Mouse (Mus musculus) heart, embryonic 13.5 days (tissue): ENCODE data around the gene Galnt18. TPM values are rescaled to one million over a fixed set of nuclear protein-coding genes. Genes with fewer than 3 reads are reported as not detected.

Experiments used
- ATAC-seq: fragments of 200-750 bp; cut with Nextera tagmentation; 2 replicates; pipeline ENCODE4 v1.8.0; 2017; ENCODE audit warnings: moderate TSS enrichment; ENCODE audit not compliant: insufficient number of reproducible peaks, low FRiP score, low TSS enrichment; ENCODE audit errors: extremely low read depth
- H3K27ac ChIP-seq: fragments of 300-500 bp; sonication (generic); replicated peaks from 2 replicates; pipeline ENCODE4 v1.5.1; 2015; ENCODE audit warnings: moderate library complexity, mild to moderate bottlenecking, inconsistent platforms
- H3K27me3 ChIP-seq: fragments of 300-500 bp; sonication (generic); replicated peaks from 2 replicates; pipeline ENCODE4 v1.6.1; 2015; ENCODE audit warnings: mild to moderate bottlenecking, inconsistent platforms
- H3K36me3 ChIP-seq: fragments of 300-500 bp; sonication (generic); 2 replicates; pipeline ENCODE4 v1.6.1; 2015; ENCODE audit warnings: mild to moderate bottlenecking, inconsistent platforms
- H3K4me1 ChIP-seq: fragments of 300-500 bp; sonication (generic); 2 replicates; pipeline ENCODE4 v1.6.1; 2015; ENCODE audit warnings: inconsistent platforms
- H3K4me2 ChIP-seq: fragments of 300-500 bp; sonication (generic); 2 replicates; pipeline ENCODE4 v1.6.1; 2015; ENCODE audit warnings: inconsistent platforms, mild to moderate bottlenecking, moderate library complexity
- H3K4me3 ChIP-seq: fragments of 300-500 bp; sonication (generic); 2 replicates; pipeline ENCODE4 v1.5.1; 2015; ENCODE audit warnings: moderate library complexity, mild to moderate bottlenecking, inconsistent platforms
- H3K9ac ChIP-seq: fragments of 300-500 bp; sonication (generic); 2 replicates; pipeline ENCODE4 v1.6.1; 2015; ENCODE audit warnings: inconsistent platforms, mild to moderate bottlenecking, moderate library complexity
- H3K9me3 ChIP-seq: fragments of 300-500 bp; sonication (generic); 2 replicates; pipeline ENCODE4 v1.6.1; 2016; ENCODE audit warnings: inconsistent platforms
- WGBS: fragments of 180-500 bp; shearing (Covaris S2); methylation state at CpG from one replicate; pipeline ENCODE4 v1.1.7; 2015; ENCODE audit warnings: mixed read lengths; 5-methylcytosine and 5-hydroxymethylcytosine counted together
- polyA plus RNA-seq: library from polyadenylated mRNA; unstranded; fragments of >200 nt; fragmentation: Nextera tagmentation; extraction: Ambion mirVana; gene quantifications from 2 replicates; pipeline ENCODE4 v1.2.1, GENCODE M21; 2015

Galnt18 gene
- polyA plus RNA-seq, 1 experiment from 2014 or later, result 12.1 TPM

DNA sequence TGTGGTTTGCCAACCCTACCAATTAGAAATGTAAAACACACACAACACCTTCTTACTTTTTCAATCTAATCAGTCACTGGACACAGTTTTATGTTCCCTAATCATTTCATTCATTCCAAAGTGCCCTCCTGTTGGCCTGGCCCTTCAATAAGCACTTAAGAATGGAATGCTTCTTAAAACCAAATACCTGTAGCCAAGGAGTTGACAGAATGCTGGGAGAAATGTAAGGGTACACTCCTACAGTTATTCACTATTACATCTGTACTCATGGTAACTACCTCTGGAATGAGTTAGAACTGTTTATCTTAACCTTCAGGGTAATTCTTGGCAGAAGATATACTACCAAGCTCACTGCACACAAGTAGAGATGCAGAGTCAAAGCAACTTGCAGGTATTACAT lies 15.3 kb upstream of the Galnt18 start:
- ATAC-seq, result no peak
- H3K9me3 ChIP-seq, result no peaks in the 10 kb centered on the region

GRCm38 (mm10) chr7:111792154-111792553 lies 12.4 kb upstream of the Galnt18 start:
- no peak for ATAC-seq
- H3K27me3 ChIP-seq, result peaks cover 18% of the 10 kb centered on the region; the same call in 1 of the 2 replicates
- no peaks in the 10 kb centered on the region for H3K9me3 ChIP-seq
- H3K4me3 ChIP-seq, result no peak overlapping the region
- H3K27ac ChIP-seq, result no peak overlapping the region
- no peaks in the 10 kb centered on the region for H3K36me3 ChIP-seq
- 74% methylated on average over 3 of the region's 3 CpGs for WGBS
- H3K4me1 ChIP-seq, result peaks cover 6% of the 10 kb centered on the region
- no peak overlapping the region for H3K4me2 ChIP-seq
- H3K9ac ChIP-seq, result no peak overlapping the region

More for the DNA sequence above, 15.3 kb upstream of the Galnt18 start:
- peaks cover 24% of the 10 kb centered on the region for H3K4me1 ChIP-seq
- no peak overlapping the region for H3K4me3 ChIP-seq
- H3K4me2 ChIP-seq, result no peak overlapping the region
- H3K9ac ChIP-seq, result no peak overlapping the region
- H3K27ac ChIP-seq, result no peak overlapping the region
- H3K36me3 ChIP-seq, result no peaks in the 10 kb centered on the region
- H3K27me3 ChIP-seq, result peaks cover 22% of the 10 kb centered on the region

GRCm38 (mm10) chr7:111791347-111791746 lies 11.6 kb upstream of the Galnt18 start:
- peaks cover 11% of the 10 kb centered on the region; the same call in 1 of the 2 replicates for H3K27me3 ChIP-seq
- no peaks in the 10 kb centered on the region for H3K36me3 ChIP-seq
- 0 out of 2 replicates have a peak, but pooled peaks cover 3% of the 10 kb centered on the region for H3K4me1 ChIP-seq
- no peak overlapping the region for H3K27ac ChIP-seq
- 64% methylated on average over 6 of the region's 6 CpGs for WGBS
- no peak overlapping the region for H3K9ac ChIP-seq
- H3K9me3 ChIP-seq, result no peaks in the 10 kb centered on the region
- no peak for ATAC-seq
- no peak overlapping the region for H3K4me2 ChIP-seq
- no peak overlapping the region for H3K4me3 ChIP-seq

DNA sequence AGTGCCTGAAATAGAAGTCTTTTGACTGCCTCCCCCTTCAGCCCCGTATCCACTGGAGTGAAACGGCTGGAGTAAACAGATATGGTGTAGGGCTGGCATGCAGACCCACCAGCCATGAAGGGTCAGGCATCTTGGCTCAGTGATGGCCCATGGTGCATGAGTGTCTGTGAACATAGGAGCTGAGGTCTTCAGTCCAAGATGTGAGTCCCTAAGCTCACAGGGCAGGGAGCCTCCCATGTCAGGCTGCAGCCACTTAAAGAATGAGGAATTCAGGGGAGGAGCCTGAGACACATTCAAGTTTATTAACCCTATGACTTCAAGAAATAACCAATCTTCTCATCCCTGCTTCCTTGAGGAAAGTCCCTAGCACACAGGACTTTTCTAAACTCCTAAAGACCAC lies 8.1 kb upstream of the Galnt18 start:
- ATAC-seq, result no peak
- no peaks in the 10 kb centered on the region for H3K36me3 ChIP-seq
- no peak overlapping the region for H3K27ac ChIP-seq
- H3K9me3 ChIP-seq, result no peaks in the 10 kb centered on the region
- no peak overlapping the region for H3K9ac ChIP-seq
- 0 out of 2 replicates have a peak, but pooled peaks cover 3% of the 10 kb centered on the region for H3K4me1 ChIP-seq
- 0 out of 2 replicates have a peak, but pooled peaks cover 6% of the 10 kb centered on the region for H3K27me3 ChIP-seq
- H3K4me2 ChIP-seq, result no peak overlapping the region
- no peak overlapping the region for H3K4me3 ChIP-seq
- WGBS, result 31% methylated on average over 2 of the region's 2 CpGs

DNA sequence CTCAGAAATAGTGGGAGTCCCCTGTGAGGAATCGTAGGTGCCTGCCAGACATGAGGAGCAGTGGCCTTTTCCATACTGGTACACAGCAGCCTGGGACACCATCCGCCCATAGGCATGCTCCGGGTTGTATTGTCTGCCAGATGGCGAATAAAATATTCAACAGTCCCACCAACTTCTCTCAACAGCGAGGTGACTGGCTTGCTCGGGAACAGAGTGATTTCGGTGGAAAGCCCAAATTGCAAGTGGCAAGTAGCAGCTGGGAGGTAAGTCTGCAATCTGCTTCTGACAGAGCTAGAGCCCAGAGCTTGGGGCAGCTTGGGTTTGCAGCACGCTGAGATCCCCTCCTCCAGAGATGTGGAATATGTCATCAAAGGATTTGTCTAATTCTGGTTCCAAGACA lies 5.7 kb upstream of the Galnt18 start:
- H3K27ac ChIP-seq, result no peak overlapping the region
- WGBS, result 80% methylated on average over 8 of the region's 8 CpGs
- H3K9me3 ChIP-seq, result no peaks in the 10 kb centered on the region
- no peak overlapping the region for H3K4me3 ChIP-seq
- H3K9ac ChIP-seq, result no peak overlapping the region
- no peak for ATAC-seq
- H3K4me2 ChIP-seq, result no peak overlapping the region
- H3K36me3 ChIP-seq, result no peaks in the 10 kb centered on the region
- H3K4me1 ChIP-seq, result 0 out of 2 replicates have a peak, but pooled peaks cover 3% of the 10 kb centered on the region
- peaks cover 15% of the 10 kb centered on the region for H3K27me3 ChIP-seq

- Histone ChIP-seq H3K27me3 (peaks cover 34% of the 10 kb centered on the region), H3K36me3 (no peaks in the 10 kb centered on the region), H3K9ac (no peak overlapping the region), H3K9me3 (no peaks in the 10 kb centered on the region), H3K4me2 (no peak overlapping the region), H3K4me1 (peaks cover 24% of the 10 kb centered on the region), H3K4me3 (no peak overlapping the region), H3K27ac (no peak overlapping the region)
- 46% methylated on average over 5 of the region's 5 CpGs for WGBS
- no peak for ATAC-seq
Measured at GRCm38 (mm10) chr7:111782126-111782525, 2.3 kb upstream of the Galnt18 start.

- Histone ChIP-seq H3K4me3 (no peak overlapping the region), H3K27me3 (peaks cover 42% of the 10 kb centered on the region), H3K4me2 (no peak overlapping the region), H3K9ac (no peak overlapping the region), H3K36me3 (no peaks in the 10 kb centered on the region), H3K9me3 (no peaks in the 10 kb centered on the region), H3K4me1 (peaks cover 27% of the 10 kb centered on the region), H3K27ac (no peak overlapping the region)
- no peak for ATAC-seq
- 73% methylated on average over 6 of the region's 6 CpGs for WGBS
Measured at GRCm38 (mm10) chr7:111781316-111781715, 1.5 kb upstream of the Galnt18 start.

DNA sequence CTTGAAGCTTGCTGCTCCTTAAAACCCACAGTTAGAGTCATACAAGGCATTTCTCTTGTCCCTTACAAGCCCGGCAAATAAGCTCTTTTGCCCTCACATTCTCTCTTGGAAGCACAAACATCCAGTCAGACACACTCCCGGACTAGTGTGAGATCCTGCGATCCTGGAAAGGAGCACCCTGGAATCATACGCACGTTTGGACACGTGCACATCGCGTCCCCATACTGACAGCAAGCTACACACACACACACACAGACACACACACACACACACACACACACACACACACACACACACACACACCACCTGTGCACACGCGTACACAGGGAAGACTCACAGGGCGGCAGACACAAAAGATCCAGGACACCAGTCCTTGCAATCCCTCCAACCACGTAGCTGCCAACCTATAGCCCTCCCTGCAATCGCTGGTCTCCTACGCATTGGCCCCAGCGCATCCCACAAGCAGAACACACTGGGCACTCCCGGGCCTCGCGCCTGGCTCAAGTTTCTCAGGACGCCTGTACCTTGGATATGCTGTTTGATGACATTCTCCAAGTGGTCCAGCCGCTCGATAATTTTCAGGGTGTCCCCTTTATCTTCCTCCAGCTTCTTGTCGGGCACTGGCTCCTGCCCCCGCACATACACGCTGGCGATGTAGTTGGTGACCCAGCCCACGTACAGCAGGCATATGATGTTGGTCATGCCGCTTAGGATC lies 831 bp downstream of the Galnt18 start:
- 20% methylated on average over 27 of the region's 27 CpGs for WGBS
- H3K4me1 ChIP-seq, result peaks cover 29% of the 10 kb centered on the region
- peaks cover 44% of the 10 kb centered on the region for H3K27me3 ChIP-seq
- H3K9ac ChIP-seq, result peak overlapping the region; percentile 81
- H3K4me2 ChIP-seq, result peak overlapping the region; percentile 99
- peak overlapping the region; percentile 63 for H3K4me3 ChIP-seq
- H3K27ac ChIP-seq, result peak overlapping the region; percentile 57; the same call in 1 of the 2 replicates
- H3K9me3 ChIP-seq, result no peaks in the 10 kb centered on the region
- 0 out of 2 replicates have a peak, but pooled peaks cover 4% of the 10 kb centered on the region for H3K36me3 ChIP-seq
- no peak for ATAC-seq

GRCm38 (mm10) chr7:111778212-111778611 lies 1.6 kb downstream of the Galnt18 start:
- Histone ChIP-seq H3K36me3 (0 out of 2 replicates have a peak, but pooled peaks cover 4% of the 10 kb centered on the region), H3K4me1 (peaks cover 29% of the 10 kb centered on the region), H3K27ac (no peak overlapping the region), H3K9ac (peak overlapping the region; percentile 81), H3K9me3 (no peaks in the 10 kb centered on the region), H3K27me3 (peaks cover 44% of the 10 kb centered on the region), H3K4me3 (peak overlapping the region; percentile 63), H3K4me2 (peak overlapping the region; percentile 99)
- 70% methylated on average over 7 of the region's 7 CpGs for WGBS
- no peak for ATAC-seq

DNA sequence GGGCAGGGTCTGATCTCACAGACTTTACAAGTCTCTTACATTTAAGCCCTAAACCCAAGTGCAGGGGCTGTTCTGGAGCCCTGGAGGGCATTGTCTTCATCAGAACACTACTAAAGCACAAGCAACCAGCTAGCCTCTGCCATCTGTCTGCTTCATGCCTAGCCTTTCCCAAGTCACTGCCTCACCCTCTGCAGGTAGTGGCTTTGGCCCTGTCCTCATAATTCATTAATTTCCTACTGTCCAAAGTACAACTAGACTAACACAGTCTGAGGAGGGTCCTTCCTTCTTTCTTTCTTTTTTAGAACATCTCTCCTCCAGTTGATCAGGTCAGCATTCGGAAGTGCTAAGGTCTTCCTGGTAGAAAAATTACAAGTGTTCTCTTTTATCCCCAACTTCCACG lies 2.6 kb downstream of the Galnt18 start:
- 78% methylated on average over 2 of the region's 2 CpGs for WGBS
- Histone ChIP-seq H3K4me1 (peaks cover 29% of the 10 kb centered on the region), H3K27me3 (peaks cover 41% of the 10 kb centered on the region), H3K36me3 (0 out of 2 replicates have a peak, but pooled peaks cover 4% of the 10 kb centered on the region), H3K4me2 (peak overlapping the region; percentile 99), H3K4me3 (peak overlapping the region; percentile 63), H3K9ac (no peak overlapping the region), H3K27ac (no peak overlapping the region), H3K9me3 (no peaks in the 10 kb centered on the region)
- ATAC-seq, result no peak

DNA sequence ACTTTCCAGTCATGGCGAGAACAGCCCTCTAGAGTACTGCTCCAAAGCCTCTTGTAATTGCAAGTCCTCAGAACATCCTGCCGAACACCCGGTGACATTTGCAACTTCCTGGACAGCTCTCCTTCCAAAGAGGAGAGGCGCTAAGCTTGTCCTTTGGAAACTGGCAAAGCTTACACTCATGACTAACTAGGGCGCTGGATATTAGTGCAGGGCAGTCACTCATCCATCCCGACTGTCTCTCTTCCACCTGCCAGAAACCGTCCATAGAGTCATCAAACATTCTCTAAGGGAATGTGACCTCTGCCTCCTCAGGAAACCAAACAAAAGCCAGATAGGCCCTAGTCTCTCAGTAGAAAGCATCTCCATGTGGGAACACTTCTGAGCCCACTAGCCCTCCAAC lies 3.6 kb downstream of the Galnt18 start:
- no peak overlapping the region for H3K27ac ChIP-seq
- 0 out of 2 replicates have a peak, but pooled peaks cover 4% of the 10 kb centered on the region for H3K36me3 ChIP-seq
- H3K9ac ChIP-seq, result no peak overlapping the region
- no peaks in the 10 kb centered on the region for H3K9me3 ChIP-seq
- peaks cover 34% of the 10 kb centered on the region for H3K4me1 ChIP-seq
- H3K4me2 ChIP-seq, result peak overlapping the region; percentile 99
- WGBS, result 58% methylated on average over 7 of the region's 7 CpGs
- H3K27me3 ChIP-seq, result peaks cover 35% of the 10 kb centered on the region
- H3K4me3 ChIP-seq, result no peak overlapping the region
- no peak for ATAC-seq

- Histone ChIP-seq H3K36me3 (0 out of 2 replicates have a peak, but pooled peaks cover 4% of the 10 kb centered on the region), H3K4me1 (peaks cover 13% of the 10 kb centered on the region; the same call in 1 of the 2 replicates), H3K27ac (no peak overlapping the region), H3K4me3 (no peak overlapping the region), H3K9me3 (no peaks in the 10 kb centered on the region), H3K9ac (no peak overlapping the region), H3K4me2 (no peak overlapping the region), H3K27me3 (peaks cover 12% of the 10 kb centered on the region)
- ATAC-seq, result no peak
- whole genome bisulfite sequencing, result 67% methylated on average over 2 of the region's 2 CpGs
Measured at GRCm38 (mm10) chr7:111772398-111772797, 7.4 kb downstream of the Galnt18 start.
